Mouse (Mus musculus) hindbrain, embryonic 11.5 days (tissue): Measurements from ENCODE around the gene Kbtbd2. TPM values are rescaled to one million over a fixed set of nuclear protein-coding genes. Genes with fewer than 3 reads are reported as not detected.

Experiments
- ATAC-seq: fragments of 200-750 bp; cut with Nextera tagmentation; 2 replicates; pipeline ENCODE4 v1.8.0; 2017; ENCODE audit warnings: mild to moderate bottlenecking, moderate TSS enrichment, moderate library complexity; ENCODE audit not compliant: low FRiP score
- DNase-seq: peaks from one replicate; pipeline ENCODE4 v3.0.0-alpha.2; 2015; ENCODE audit warnings: low spot score
- H3K27ac ChIP-seq: fragments of 300-500 bp; sonication (generic); 2 replicates; pipeline ENCODE4 v1.5.1; 2014; ENCODE audit warnings: mild to moderate bottlenecking, low read depth, low read length
- H3K27me3 ChIP-seq: fragments of 300-500 bp; sonication (generic); 2 replicates; pipeline ENCODE4 v1.6.1; 2014; ENCODE audit warnings: mild to moderate bottlenecking, low read length, moderate library complexity, mixed read lengths; ENCODE audit not compliant: control insufficient read depth, insufficient read depth
- H3K36me3 ChIP-seq: fragments of 300-500 bp; sonication (generic); 2 replicates; pipeline ENCODE4 v1.6.1; 2014; ENCODE audit warnings: mild to moderate bottlenecking, low read length, moderate library complexity, mixed read lengths; ENCODE audit not compliant: control insufficient read depth, insufficient read depth
- H3K4me1 ChIP-seq: fragments of 300-500 bp; sonication (generic); replicated peaks from 2 replicates; pipeline ENCODE4 v1.6.1; 2014; ENCODE audit warnings: low read length, mixed read lengths; ENCODE audit not compliant: control insufficient read depth, insufficient read depth
- H3K4me2 ChIP-seq: fragments of 300-500 bp; sonication (generic); replicated peaks from 2 replicates; pipeline ENCODE4 v1.6.1; 2014; ENCODE audit warnings: mild to moderate bottlenecking, low read depth, low read length
- H3K4me3 ChIP-seq: fragments of 300-500 bp; sonication (generic); 2 replicates; pipeline ENCODE4 v1.5.1; 2014; ENCODE audit warnings: low read depth, low read length
- H3K9ac ChIP-seq: fragments of 300-500 bp; sonication (generic); 2 replicates; pipeline ENCODE4 v1.6.1; 2014; ENCODE audit warnings: low read depth, low read length
- H3K9me3 ChIP-seq: fragments of 300-500 bp; sonication (generic); 2 replicates; pipeline ENCODE4 v1.6.1; 2016; ENCODE audit warnings: low read length; ENCODE audit not compliant: control insufficient read depth
- WGBS: fragments of 180-500 bp; shearing (Covaris S2); extraction: QIAGEN DNeasy Blood & Tissue Kit; methylation state at CpG from one replicate; pipeline ENCODE4 v1.1.7; 2014; 5-methylcytosine and 5-hydroxymethylcytosine counted together
- polyA plus RNA-seq: library from polyadenylated mRNA; unstranded; fragments of >200 nt; fragmentation: Nextera tagmentation; extraction: Ambion mirVana; gene quantifications from 2 replicates; pipeline ENCODE4 v1.2.1, GENCODE M21; 2014

The Kbtbd2 gene
- polyA plus RNA-seq, 1 experiment from 2014 or later = 37.4 TPM

DNA sequence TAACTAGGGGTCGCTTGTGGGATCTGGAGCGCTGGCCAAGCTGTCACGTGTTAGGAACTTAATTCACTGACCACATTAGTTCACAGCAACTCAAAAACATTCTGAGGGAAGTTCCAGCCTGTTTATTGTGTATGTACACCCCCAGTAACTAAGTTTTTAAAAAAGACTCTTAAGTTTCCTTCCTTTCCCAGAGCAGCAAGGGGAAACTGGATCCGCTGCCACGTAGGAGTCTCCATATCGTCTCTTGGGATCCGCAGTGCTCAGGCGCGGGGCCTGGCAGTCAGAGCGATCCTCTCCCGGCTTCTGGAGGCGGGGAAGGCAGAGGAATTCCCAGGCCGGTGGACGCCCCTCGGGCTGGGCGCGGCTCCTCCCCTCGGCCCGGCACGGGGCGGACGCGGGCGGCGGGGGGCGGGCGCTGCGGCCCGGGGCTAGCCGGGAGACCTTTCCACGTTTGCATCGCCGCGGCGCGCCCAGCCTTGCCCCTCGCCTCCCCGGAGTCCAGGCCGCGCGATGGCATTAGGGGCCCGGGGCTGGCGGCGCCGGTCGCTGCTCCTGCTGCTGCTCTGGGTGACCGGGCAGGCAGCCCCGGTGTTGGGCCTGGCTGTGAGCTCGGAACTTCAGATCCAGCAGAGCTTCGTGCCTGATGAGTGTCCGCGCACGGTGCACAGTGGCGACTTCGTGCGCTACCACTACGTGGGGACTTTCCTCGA is 34.2 kb upstream of the Kbtbd2 start, which contains the start of gene Fkbp9:
Fkbp9 (plus strand) TSS at position 363 of the 710 bp plus-strand sequence.
- Histone ChIP-seq H3K9ac (peak within 1 kb of the TSS; percentile 72), H3K36me3 (no peaks in the 10 kb centered on the region), H3K27ac (peak within 1 kb of the TSS; percentile 51; the same call in 1 of the 2 replicates), H3K9me3 (no peaks in the 10 kb centered on the region), H3K4me2 (peak within 1 kb of the TSS; percentile 83), H3K4me3 (peak within 1 kb of the TSS; percentile 58), H3K4me1 (no peaks in the 10 kb centered on the region), H3K27me3 (no peaks in the 10 kb centered on the region; the same call in 1 of the 2 replicates)
- under 1% methylated on average over 44 of the region's 58 CpGs for WGBS
- peak; percentile 94 for ATAC-seq
- DNase-seq = peak; percentile 83

DNA sequence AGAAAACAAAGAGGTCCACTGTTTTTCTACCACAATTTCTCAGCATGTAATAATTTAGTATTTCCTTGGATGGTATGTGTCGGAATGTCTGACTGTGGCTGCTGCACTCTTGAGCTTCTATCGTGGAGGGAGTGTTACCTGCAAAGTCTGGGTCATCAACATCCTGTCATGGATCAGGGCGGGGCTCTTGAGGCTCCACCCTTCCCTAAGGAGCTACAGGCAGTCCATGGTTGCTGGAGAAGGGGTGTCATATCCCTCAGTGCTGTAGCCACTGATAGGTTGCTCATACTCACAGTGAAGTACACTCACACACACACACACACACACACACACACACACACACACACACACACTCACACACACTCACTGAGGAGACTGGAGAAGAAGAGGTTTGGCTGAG is 28.0 kb upstream of the Kbtbd2 start:
- H3K9me3 ChIP-seq = no peaks in the 10 kb centered on the region
- no peaks in the 10 kb centered on the region for H3K4me1 ChIP-seq
- H3K36me3 ChIP-seq = no peaks in the 10 kb centered on the region
- no peaks in the 10 kb centered on the region; the same call in 1 of the 2 replicates for H3K27me3 ChIP-seq
- H3K4me3 ChIP-seq = no peak overlapping the region
- ATAC-seq (no peak), DNase-seq (no peak)
- no peak overlapping the region for H3K9ac ChIP-seq
- no peak overlapping the region for H3K27ac ChIP-seq
- 60% methylated on average over 3 of the region's 3 CpGs for WGBS
- no peak overlapping the region for H3K4me2 ChIP-seq

DNA sequence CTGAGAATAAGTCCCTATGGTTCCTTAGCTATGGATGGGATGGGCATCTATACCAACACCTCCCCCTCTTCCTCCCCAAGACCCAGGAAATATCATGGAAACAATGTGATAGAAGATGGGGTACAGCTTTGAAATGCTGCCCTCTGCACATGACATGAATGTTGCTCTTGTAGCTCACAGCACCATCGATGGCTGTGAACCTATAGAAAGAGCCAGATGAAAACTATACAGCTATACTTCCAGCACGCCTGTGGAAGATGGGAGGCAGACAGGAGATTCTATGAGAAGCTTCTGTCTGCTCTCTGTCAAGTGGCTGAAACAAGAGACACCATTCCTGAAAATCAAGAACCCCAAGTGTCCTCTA is 21.5 kb upstream of the Kbtbd2 start:
- Histone ChIP-seq H3K4me1 (no peaks in the 10 kb centered on the region), H3K27ac (no peak overlapping the region), H3K4me2 (no peak overlapping the region), H3K9me3 (no peaks in the 10 kb centered on the region), H3K27me3 (no peaks in the 10 kb centered on the region), H3K9ac (no peak overlapping the region), H3K4me3 (no peak overlapping the region), H3K36me3 (no peaks in the 10 kb centered on the region)
- DNase-seq (no peak), ATAC-seq (no peak)
- WGBS = 84% methylated on average over 2 of the region's 2 CpGs

DNA sequence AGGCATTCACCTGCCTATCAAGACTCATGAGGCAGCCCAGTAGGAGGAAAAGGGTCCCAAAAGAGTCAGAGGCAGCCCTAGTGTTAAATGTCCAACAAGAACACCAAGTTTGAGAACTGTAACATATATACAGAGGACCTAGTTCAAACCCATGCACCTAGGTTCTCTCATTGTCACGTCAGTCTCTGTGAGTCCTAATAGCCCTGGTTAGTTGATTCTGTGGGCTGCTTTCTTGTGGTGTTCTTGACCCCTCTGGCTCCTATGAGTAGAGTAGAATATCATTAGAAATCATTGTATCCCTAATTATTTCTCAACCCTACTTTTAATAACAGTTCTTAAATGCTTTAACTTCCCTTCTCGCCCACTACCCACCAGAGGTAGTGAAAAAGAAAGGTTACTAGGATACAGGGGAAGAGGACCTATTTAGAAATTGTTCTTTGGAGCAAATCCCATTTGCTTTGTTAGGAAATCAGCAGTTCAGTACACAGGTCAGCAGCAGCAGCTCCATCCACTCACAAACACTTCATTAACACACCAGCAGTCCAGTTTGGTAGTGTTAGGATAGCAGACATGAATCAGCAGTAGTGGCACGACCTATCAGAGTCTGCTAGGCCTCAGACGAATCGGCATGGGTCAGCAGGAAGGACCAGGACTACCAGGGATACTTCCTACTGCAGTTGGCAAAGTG is 21.0 kb upstream of the Kbtbd2 start:
- H3K4me1 ChIP-seq = no peaks in the 10 kb centered on the region
- 77% methylated on average over 5 of the region's 5 CpGs for WGBS
- ATAC-seq = no peak

DNA sequence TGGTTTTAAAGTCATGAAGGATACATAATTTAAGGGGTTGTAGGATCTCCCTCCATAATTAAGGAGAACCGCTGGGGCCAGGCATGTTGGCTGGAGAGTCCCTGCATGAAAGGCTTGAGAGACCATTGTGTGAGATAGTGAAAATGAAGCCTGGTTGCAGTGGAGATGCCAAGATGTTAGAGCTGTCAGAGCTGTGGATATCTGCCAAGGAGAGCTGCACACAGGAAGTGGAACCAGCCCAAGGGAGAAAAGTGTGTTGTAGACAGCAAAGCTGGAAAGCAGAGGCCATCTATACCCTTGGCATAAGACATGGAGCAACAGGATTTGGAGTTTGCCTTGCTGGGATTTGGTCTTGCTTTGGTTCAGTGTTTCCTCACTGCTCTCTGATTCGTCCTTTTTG is 15.7 kb upstream of the Kbtbd2 start:
- no peak overlapping the region for H3K27ac ChIP-seq
- 48% methylated on average over 2 of the region's 2 CpGs for WGBS
- no peaks in the 10 kb centered on the region for H3K36me3 ChIP-seq
- DNase-seq (no peak), ATAC-seq (no peak)
- H3K4me3 ChIP-seq = no peak overlapping the region
- no peak overlapping the region for H3K4me2 ChIP-seq
- H3K9me3 ChIP-seq = no peaks in the 10 kb centered on the region
- no peak overlapping the region for H3K9ac ChIP-seq
- H3K4me1 ChIP-seq = no peaks in the 10 kb centered on the region
- H3K27me3 ChIP-seq = no peaks in the 10 kb centered on the region

More for the DNA sequence above, 21.0 kb upstream of the Kbtbd2 start:
- Histone ChIP-seq H3K4me2 (no peak overlapping the region), H3K27me3 (no peaks in the 10 kb centered on the region), H3K36me3 (no peaks in the 10 kb centered on the region), H3K4me3 (no peak overlapping the region), H3K27ac (no peak overlapping the region), H3K9ac (no peak overlapping the region), H3K9me3 (no peaks in the 10 kb centered on the region)
- DNase-seq = no peak

DNA sequence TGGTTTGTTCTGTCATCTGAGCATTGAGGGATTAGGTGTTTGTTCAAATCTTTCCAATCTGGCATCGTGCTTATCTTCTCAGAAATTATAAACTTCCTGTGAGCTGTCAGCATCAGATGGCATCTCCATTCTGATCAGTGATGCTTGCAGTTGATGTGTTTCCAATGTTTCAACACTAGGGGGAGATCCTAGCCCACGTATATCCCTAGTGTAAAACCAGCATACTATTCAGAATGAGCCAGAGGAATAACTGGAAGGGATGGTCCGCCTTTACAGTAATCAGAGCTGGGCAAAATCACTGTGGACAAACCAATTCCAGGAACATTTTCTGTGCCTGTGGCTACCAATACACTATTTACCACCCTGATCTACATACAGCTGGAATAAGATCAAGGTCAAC is 11.0 kb upstream of the Kbtbd2 start:
- peak; percentile 83 for ATAC-seq
- no peaks in the 10 kb centered on the region for H3K27me3 ChIP-seq

DNA sequence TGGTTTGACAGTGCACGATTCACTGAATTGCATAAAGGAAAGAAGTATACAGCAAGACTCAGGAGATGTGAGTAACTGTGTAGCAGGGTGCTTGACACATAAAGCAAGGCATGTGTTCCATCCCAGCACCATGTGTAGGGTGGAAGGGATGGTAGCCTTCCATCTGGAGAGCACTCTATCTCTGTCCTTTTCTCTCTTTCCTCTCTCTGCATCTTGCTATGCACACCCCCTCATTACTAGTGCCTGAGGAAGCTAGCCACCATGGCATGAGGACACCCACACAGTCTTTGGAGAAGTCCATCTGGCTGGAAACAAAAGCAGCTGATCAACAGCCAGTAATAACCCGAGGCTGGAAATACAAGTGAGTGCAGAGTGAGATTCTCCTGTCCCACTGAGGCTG is 8.6 kb upstream of the Kbtbd2 start:
- no peaks in the 10 kb centered on the region for H3K4me1 ChIP-seq
- no peak overlapping the region for H3K4me2 ChIP-seq
- no peak overlapping the region for H3K4me3 ChIP-seq
- no peaks in the 10 kb centered on the region for H3K36me3 ChIP-seq
- no peak overlapping the region for H3K27ac ChIP-seq
- no peaks in the 10 kb centered on the region for H3K27me3 ChIP-seq
- no peak overlapping the region for H3K9ac ChIP-seq
- ATAC-seq = no peak
- DNase-seq = no peak
- 75% methylated on average over 2 of the region's 2 CpGs for WGBS
- no peaks in the 10 kb centered on the region for H3K9me3 ChIP-seq

More for the DNA sequence above, 11.0 kb upstream of the Kbtbd2 start:
- Histone ChIP-seq H3K36me3 (no peaks in the 10 kb centered on the region), H3K9me3 (no peaks in the 10 kb centered on the region), H3K27ac (no peak overlapping the region), H3K9ac (no peak overlapping the region), H3K4me1 (no peaks in the 10 kb centered on the region), H3K4me3 (no peak overlapping the region), H3K4me2 (no peak overlapping the region)
- peak; percentile 53 for DNase-seq
- 16% methylated on average over 3 of the region's 3 CpGs for WGBS

DNA sequence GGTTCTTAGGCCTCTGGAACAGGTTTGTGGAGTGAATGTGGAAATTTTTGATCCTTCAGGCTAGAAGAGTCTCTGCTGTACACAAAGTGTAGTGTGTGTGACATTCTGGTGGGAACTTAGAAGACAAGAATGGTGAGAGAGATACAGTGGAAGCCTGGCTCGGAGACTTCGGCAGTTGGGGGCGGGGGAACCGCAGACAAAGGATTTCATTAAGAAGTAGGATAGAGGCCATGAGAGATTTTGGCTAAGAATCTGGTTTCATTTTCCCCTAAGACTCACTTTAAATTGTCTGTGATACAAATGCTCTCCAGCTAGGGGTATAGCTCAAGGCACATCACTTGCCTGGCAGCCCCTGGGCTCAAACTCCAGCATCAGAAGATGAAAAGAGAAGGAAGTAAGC is 7.4 kb upstream of the Kbtbd2 start:
- Histone ChIP-seq H3K9me3 (no peaks in the 10 kb centered on the region), H3K27ac (no peak overlapping the region)

DNA sequence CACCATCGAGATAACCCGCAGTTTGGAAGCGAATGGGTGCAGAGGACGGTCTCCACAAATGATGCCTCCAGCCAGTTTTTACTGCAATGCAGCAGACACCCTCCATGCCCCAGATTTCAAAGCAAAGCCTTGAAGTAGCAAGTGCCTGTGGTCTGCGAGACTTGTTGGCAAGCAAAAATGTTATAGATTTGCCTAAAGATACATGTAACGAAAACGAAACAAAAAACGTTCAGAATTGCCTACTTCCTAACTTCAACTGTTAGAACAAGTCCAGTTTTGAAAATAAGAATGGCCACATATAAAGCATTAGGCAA is 496 bp upstream of the Kbtbd2 start:
- peak overlapping the region; percentile 61 for H3K4me3 ChIP-seq
- peak overlapping the region; percentile 94 for H3K9ac ChIP-seq
- no peaks in the 10 kb centered on the region for H3K9me3 ChIP-seq
- 20% methylated on average over 8 of the region's 8 CpGs for WGBS
- H3K4me1 ChIP-seq = no peaks in the 10 kb centered on the region; the same call in 1 of the 2 replicates
- DNase-seq (no peak), ATAC-seq (no peak)
- no peaks in the 10 kb centered on the region for H3K27me3 ChIP-seq
- H3K36me3 ChIP-seq = no peaks in the 10 kb centered on the region
- peak overlapping the region; percentile 61 for H3K4me2 ChIP-seq
- peak overlapping the region; percentile 99 for H3K27ac ChIP-seq

More for the DNA sequence above, 7.4 kb upstream of the Kbtbd2 start:
- no peaks in the 10 kb centered on the region for H3K36me3 ChIP-seq
- H3K4me3 ChIP-seq = no peak overlapping the region
- H3K4me1 ChIP-seq = no peaks in the 10 kb centered on the region
- H3K9ac ChIP-seq = no peak overlapping the region
- 92% methylated on average over 4 of the region's 4 CpGs for WGBS
- no peaks in the 10 kb centered on the region for H3K27me3 ChIP-seq
- ATAC-seq = no peak
- no peak overlapping the region for H3K4me2 ChIP-seq
- DNase-seq = no peak
